Mouse (Mus musculus) brain, embryonic 14.5 days (tissue): ENCODE data around the gene Pomgnt1. TPM values are rescaled to one million over a fixed set of nuclear protein-coding genes. Genes with fewer than 3 reads are reported as not detected.

Experiments
- DNase-seq: peaks from one replicate; pipeline ENCODE4 v3.0.0-alpha.2; 2011; ENCODE audit warnings: low read depth
- CTCF ChIP-seq: fragments of 200-500 bp; IDR thresholded peaks from 2 replicates; pipeline ENCODE4 v1.5.1; 2012; ENCODE audit warnings: inconsistent platforms, mild to moderate bottlenecking, moderate library complexity, borderline replicate concordance; ENCODE audit not compliant: insufficient read depth, insufficient read length; ENCODE audit errors: extremely low read depth
- POLR2A ChIP-seq: fragments of 200-500 bp; IDR thresholded peaks from 2 replicates; pipeline ENCODE4 v1.6.1; 2012; ENCODE audit warnings: mild to moderate bottlenecking, inconsistent platforms, borderline replicate concordance; ENCODE audit not compliant: poor library complexity, insufficient read depth, insufficient read length, severe bottlenecking; ENCODE audit errors: extremely low read depth
- polyA plus RNA-seq: library from polyadenylated mRNA; depleted of rRNA; stranded (reverse); fragments of >200 nt; gene quantifications from 2 replicates; pipeline ENCODE4 v1.2.3, GENCODE M21; 2012

Pomgnt1 gene
- polyA plus RNA-seq, 1 experiment, result 73.2 TPM

DNA sequence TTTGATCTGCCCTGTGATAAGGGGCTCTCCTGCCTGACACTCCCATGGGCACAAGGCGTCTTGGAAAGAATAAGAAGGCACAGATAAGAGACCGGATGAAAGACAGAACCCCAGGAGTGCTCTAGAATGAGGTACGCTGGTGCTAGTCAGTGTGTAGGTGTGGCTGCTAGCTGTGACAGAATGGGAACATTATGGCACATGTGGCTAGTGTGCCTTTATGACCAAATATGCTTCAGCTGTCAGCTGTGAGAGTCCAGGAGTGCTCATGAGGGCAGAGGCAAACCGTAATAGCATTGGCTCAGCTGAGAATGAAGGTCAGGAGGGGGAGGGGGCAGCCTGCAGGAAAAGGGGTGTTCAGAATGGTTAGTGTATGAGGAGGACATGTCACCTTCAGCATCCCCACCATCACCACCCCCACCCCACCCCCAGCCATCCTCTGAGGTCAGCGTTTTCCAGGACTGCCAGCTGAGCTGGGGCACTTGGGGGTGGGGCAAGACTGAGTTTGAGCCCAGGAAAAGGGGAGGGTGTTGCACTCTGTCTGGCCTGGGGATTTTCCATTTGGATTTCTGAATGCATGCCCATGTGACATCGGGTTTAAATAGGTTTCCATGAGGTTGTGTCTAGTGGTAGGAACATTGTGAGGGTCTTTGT, 51.0 kb downstream of the Pomgnt1 start:
- peak; percentile 22 for DNase-seq
- TF ChIP-seq POLR2A (no peak), CTCF (no peak)

DNA sequence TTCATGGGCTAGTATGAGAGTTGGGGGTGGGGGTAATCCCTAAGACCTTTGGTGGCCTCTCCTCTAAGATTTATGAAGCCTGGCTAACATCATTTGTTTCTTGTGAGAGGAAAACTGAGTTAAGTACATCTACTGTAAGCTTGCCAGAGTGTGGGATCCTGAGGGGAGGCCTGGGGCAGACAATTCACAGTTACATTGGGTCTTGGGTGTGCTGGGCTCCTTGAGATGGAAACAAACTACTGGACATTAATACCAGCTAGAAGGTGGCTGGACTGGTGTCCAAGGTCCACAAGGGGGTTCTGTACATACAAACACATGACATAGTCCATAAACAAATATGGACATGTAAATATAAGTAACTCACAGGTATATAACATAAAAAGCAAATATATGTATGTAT, 51.5 kb downstream of the Pomgnt1 start:
- TF ChIP-seq POLR2A, result no peak
- TF ChIP-seq CTCF, result no peak
- DNase-seq, result no peak

DNA sequence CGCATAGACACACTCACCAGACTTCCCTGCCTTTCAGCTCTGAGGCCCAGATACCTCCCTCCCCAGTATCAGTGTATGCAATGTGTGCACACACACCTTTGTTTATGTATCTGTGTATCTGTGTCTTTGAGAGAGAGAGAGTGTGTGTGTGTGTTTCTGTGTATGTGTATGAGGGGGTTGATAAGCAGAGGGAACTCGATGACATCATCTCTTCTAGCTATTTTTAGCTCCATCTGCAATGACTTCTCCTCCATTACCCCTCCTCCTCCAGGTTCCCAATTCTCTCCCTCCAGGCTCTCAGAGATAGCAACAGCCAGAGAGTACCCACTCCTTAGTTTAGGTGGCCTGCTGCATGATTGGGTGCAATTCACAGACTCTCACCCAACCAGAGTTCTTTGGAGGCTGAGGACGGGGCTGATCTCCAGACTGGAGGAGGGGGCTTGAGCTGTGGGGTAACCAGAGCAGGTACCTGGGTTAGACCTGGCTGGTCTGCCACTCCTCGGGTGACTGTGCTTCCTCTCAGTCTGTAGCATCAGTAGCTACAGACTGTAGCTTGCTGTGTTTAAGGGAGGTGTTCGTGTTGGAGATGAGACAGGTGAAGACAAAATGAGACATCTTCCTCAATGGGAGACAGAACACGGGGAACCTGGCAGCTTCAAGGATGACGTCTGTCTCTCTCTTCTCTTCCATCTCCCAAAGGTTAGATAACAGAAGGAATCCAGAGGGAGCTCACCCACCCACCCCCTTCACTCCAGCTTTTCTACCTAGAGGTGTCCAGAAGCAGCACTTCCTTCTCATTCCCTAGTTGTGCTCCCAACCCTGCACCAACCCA, 52.3 kb downstream of the Pomgnt1 start:
- TF ChIP-seq CTCF, result no peak
- TF ChIP-seq POLR2A, result no peak
- DNase-seq, result peak; percentile 47

DNA sequence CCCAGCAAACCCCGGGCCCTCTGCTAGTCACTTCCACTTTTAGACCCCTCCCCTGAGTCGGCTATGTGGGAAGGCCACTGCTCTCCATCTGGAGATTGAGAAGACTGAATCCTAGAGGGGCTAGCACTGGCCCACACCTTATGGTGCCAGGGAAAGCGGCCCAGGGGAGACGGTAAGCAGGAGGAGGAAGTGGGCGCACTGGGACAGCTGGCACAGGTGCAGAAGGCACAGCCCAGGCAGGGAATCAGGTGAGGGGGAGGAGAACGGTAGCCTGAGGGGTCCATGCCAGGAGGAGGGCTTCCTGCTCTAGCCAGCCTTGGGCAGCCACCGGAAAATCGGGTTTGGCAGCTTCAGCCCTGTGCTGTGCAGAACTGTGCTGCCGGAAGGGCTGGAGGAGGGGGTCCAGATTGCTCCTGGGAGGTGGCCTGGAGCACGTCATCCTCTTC, 52.9 kb downstream of the Pomgnt1 start:
- TF ChIP-seq POLR2A (no peak), CTCF (no peak)
- peak; percentile 85 for DNase-seq

DNA sequence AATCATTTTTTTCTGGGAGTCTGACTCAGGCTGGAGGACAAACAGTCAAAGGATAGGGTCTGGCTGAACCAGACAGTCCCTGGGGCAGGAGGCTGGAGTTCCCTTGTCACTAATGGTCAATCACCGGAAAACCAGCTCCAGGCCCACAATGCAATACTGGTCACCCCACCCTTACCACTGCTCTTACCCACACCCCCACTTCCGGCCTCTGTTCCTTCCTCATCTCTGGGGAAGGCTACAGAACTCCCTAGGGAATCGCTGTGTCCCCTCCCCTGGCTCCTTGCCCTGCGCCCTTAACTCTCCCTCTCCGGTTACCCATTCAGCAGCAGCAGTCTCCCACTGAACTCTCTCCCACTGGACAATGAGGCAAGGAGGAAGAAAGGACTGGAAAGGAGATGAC, 53.5 kb downstream of the Pomgnt1 start:
- peak; percentile 26 for DNase-seq

GRCm38 (mm10) chr4:116182079-116182478, 58.4 kb downstream of the Pomgnt1 start:
- DNase-seq, result no peak
- TF ChIP-seq POLR2A (no peak), CTCF (no peak)

More for the DNA sequence above, 53.5 kb downstream of the Pomgnt1 start:
- no peak for TF ChIP-seq POLR2A
- no peak for TF ChIP-seq CTCF

- DNase-seq, result peak; percentile 40
- no peak for TF ChIP-seq POLR2A
- TF ChIP-seq CTCF, result no peak
Observed at GRCm38 (mm10) chr4:116182745-116183144, 59.1 kb downstream of the Pomgnt1 start.

DNA sequence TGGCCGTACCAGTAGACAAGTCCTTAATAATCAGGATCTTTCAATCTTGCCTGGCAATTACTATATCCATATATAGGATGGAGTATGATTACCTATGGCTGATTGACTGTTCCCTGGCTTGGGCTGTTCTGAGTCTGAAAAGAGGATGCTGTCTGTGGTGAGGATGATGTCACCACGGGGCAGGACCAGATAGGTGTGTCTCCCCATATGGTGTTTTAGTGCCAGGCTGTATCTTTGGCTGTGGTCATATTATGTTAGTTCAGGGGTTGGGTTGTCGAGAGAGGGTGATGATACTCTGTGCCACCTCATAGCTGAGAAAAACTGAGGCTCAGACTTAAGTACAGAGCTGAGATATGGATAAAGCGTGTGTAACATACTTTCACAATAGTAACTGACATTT, 61.4 kb downstream of the Pomgnt1 start:
- TF ChIP-seq CTCF (no peak), POLR2A (no peak)
- no peak for DNase-seq

- peak; percentile 50 for DNase-seq
- no peak for TF ChIP-seq POLR2A
- no peak for TF ChIP-seq CTCF
Observed at GRCm38 (mm10) chr4:116192286-116192835, 68.7 kb downstream of the Pomgnt1 start.

GRCm38 (mm10) chr4:116193583-116194383, 70.1 kb downstream of the Pomgnt1 start:
- TF ChIP-seq POLR2A, result no peak
- TF ChIP-seq CTCF, result no peak
- no peak for DNase-seq

DNA sequence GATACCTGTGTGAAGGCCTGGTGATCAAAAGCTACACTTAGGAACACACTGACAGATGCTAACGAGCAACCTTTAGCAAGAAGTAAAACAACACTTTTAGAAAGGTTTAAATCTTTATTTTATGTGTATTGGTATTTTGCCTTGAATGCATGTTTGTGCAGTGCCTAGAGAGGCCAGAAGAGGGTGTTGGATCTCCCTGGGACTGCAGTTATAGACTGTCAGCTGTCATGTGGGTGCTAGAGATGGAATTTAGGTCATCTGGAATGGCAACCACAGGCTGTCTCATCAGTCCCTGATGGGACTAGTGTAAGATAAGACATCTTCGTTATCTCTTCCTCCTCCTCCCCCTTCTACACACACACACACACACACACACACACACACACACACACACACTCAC, 74.8 kb downstream of the Pomgnt1 start:
- no peak for TF ChIP-seq CTCF
- no peak for TF ChIP-seq POLR2A
- no peak for DNase-seq
